Mouse (Mus musculus): ENCODE results near the gene Klhdc10.

- TF ChIP-seq CTCF (IDR thresholded peaks at IDR 0.05; ENCODE audit: borderline replicate concordance, insufficient read depth, low read depth, low read length), result no peak
- no peak for TF ChIP-seq POLR2A (IDR thresholded peaks at IDR 0.05; ENCODE audit: borderline replicate concordance, insufficient read depth, low read length)
Measured at GRCm38 (mm10) chr6:30458626-30459025, 57.0 kb downstream of the Klhdc10 start.

Data from cerebellum, adult 2 months (tissue).